Mouse (Mus musculus): ENCODE measurements around the gene Lgals4.
"Not testable (repeated sequence)": the region's sequence is repeated elsewhere in the genome, so short reads cannot be mapped to it uniquely, and the experiment has no call there.

The Lgals4 gene

DNA sequence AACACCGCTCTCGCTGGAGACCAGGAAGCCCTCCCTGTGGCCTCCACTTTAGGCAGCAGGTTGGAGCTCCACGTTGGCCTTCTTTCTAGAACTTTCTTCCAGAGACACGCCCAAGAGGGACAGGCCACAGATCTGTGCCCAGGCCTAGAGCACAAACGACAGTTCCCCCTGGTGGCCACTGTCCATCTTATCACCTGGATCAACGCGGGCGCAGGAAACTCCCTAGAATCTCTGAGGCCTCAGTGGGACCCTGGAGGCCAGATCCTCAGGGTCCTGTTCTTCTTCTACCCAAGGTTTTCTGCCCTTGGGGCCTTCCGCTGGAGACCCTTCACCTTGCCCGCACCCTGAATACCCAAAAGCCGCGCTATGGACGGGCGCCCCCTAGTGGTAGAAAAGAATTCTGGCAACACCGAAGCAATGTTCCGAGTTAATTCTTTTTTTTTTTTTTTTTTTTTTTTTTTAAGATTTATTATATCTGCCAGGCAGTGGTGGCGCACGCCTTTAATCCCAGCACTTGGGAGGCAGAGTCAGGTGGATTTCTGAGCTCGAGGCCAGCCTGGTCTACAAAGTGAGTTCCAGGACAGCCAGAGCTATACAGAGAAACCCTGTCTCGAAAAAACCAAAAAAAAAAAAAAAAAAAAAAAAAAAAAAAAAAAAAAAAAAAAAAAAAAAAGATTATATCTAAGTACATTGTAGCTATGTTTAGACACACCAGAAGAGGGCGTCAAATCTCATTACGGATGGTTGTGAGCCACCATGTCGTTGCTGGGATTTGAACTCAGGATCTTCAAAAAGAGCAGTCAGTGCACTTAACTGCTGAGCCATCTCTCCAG lies 34.1 kb downstream of the Lgals4 start:
- peak; percentile 79 to 85 for DNase-seq

DNA sequence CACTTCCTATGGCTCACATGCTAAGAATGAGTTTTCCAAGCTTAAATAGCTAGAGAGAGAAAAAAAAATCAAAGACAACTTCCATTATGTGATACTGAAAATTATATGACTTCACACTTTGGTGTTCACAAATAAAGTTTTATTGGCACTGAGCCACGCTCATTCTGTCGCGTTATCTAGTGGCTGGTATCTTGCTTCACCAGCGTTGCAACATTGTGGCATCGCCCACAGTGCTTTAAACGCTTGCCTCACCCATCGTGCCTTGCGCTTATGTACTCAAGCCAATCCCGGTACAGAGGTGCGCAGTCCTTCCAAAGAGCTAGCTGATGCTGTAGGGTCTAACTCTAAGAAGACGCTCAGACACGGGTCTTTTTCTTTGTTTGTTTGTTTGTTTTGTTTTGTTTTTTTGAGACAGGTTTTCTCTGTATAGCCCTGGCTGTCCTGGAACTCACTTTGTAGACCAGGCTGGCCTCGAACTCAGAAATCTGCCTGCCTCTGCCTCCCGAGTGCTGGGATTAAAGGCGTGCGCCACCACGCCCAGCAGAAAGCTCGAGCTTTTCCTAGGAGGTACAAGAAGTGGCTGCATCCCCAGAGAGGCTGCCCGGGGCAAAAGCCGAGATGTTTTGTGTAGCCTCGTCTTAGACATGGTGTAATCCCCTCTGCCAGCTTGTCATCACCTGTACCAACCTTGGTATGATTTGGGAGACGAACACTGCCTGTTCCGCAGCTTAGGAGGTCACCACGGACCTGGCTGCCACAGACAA lies 37.4 kb downstream of the Lgals4 start:
- DNase-seq, result no peak

GRCm38 (mm10) chr7:28874565-28874964 lies 40.9 kb downstream of the Lgals4 start:
- no peak for DNase-seq

DNA sequence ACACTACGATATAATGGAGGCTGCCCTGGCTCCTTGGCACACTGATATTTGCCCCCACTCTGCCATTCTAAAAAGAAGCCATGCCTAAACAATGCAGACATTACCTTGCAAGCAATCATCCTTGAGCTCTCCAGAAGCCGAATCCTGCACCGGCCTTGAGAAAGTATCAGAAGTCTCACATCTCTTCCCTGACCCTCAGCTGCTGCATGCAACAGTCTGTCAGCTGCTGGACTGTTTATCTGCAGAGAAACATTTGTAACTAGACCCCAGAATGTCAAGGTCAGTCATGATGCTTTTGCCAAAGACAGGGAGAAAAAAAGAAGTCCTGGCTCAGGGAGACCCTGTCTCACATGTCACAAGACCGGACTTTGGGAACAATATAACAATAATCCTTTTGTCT lies 42.4 kb downstream of the Lgals4 start:
- DNase-seq, result no peak

- no peak for DNase-seq
Measured at GRCm38 (mm10) chr7:28877155-28877554, 43.5 kb downstream of the Lgals4 start.

DNA sequence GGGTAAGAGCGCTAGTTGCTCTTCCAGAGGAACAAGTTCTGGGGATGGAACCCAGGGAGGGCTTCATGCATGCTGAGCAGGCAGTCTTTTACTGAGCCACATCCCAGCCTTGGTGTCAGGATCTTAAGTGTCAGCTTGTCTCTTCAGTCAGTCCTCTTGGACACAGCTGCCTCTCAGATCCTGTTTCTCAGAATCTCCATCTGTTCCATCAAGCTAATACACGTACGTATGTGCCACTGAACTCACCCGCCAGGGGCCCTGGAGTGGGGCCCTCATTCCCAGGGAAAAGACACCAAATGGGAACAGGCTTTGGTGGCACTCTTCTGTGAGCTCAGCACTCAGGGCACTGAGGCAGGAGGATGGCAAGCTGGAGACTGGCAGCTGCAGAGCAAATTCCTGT lies 44.2 kb downstream of the Lgals4 start:
- DNase-seq, result no peak

DNA sequence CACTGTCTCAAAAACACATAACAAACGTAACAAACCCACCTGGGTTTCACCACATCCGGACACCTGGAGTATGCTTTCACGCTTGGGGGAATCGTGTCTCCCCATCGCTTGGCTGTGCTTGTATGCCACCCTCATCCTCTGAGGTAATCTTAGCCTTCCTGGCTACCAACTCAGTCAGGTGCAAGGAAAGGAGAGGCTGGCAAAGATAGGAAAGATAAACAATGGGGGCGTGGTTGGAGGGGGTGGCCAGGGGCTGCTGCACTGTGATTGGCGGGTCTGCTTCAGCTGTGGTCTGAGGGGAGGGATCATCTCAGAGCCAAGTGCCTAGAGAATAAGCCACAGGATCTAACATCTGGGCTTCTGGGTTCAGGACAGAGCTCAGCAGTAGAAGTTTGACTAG lies 46.0 kb downstream of the Lgals4 start:
- DNase-seq, result no peak

GRCm38 (mm10) chr7:28880554-28880953 lies 46.9 kb downstream of the Lgals4 start:
- no peak for DNase-seq

GRCm38 (mm10) chr7:28881199-28881598 lies 47.5 kb downstream of the Lgals4 start, which contains the start of gene Capn12:
Gene Capn12, plus strand, starts transcription at chr7:28881422.
- no peak for DNase-seq

DNA sequence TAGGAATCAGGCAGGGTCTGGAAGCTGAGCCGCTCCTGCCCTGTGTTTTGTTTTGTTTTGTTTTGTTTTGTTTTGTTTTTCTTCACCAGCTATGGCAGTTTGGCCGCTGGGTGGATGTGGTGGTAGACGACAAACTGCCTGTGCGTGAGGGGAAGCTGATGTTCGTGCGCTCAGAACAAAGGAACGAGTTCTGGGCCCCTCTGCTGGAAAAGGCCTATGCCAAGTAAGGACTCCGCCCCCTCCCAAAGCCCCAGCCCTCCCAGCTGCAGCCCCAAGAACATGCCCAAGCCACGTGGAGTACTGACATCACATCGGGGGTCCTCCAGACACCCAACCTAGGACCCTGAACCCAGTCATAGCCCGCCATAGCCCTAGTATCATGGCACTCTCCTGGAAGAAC lies 49.4 kb downstream of the Lgals4 start:
- no peak for DNase-seq

DNA sequence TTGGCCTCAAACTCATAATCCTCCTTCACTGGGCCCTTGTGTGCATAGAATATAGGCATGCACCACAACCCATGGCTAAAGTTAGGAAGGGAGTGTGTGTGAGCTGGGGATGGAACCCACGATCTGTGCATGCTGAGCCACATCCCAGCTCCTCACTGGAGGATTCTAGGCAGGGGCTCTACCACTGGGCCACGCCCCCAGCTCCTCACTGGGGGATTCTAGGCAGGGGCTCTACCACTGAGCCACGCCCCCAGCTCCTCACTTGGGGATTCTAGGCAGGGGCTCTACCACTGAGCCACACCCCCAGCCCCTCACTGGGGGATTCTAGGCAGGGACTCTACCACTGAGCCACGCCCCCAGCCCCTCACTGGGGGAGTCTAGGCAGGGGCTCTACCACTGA lies 50.0 kb downstream of the Lgals4 start:
- DNase-seq, result not testable (repeated sequence)

GRCm38 (mm10) chr7:28886486-28886885 lies 52.8 kb downstream of the Lgals4 start:
- DNase-seq, result no peak

GRCm38 (mm10) chr7:28888701-28889161 lies 55.1 kb downstream of the Lgals4 start:
- no peak for DNase-seq
